Mouse (Mus musculus) adrenal gland, adult (tissue): ENCODE results near the gene Ppm1h.

ENCODE experiments used
- DNase-seq, 2 experiments: peaks; one replicate each; pipeline ENCODE4 v3.0.0; 2022 to 2023; ENCODE audit warnings: low spot score in 1 of 2; ENCODE audit not compliant: inconsistent age in 2 of 2

Ppm1h gene

DNA sequence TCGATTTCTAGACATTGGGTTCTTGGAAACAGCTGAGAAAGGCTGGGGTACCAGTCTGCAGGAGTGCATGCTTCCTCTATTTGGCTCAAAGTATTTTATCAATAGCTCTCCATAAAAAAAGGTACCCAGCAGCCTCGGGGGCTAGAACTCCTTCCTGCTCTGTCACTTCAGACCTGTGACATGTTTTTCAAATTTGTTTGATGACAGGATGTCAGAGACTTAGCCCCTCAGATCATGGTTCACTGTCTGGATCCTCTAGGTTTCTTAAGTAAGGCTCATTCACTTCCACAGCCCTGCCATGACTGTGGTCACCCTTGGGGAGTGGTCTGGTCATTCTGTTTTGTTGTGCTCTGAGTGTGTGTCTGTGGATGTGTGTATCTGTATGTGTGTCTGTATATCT lies 63.6 kb downstream of the Ppm1h start:
- DNase-seq, result no peak

- DNase-seq, result no peak
These were observed 64.8 kb downstream of the Ppm1h start for GRCm38 (mm10) chr10:122743361-122743760.

GRCm38 (mm10) chr10:122744970-122745369 lies 66.4 kb downstream of the Ppm1h start:
- no peak for DNase-seq

DNA sequence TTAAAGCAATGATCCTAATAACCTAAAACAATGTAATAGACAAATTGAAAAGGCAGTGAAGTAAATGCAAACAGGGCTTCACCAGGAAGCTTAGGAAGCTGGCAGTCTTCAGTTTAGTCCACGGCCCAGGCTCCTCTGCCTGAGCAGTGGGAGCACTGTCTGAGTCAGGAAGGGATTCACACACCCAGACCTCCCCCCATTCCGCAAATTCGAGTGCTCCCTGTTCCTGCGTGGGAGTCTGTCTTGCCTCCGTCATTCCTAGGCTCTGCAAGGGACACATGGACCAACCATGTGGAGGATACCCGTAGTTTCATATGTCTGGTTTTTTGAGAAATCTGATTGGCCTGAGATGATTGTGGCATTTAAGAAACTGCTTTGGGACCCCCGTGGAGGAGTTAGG lies 67.6 kb downstream of the Ppm1h start:
- no peak for DNase-seq

GRCm38 (mm10) chr10:122747151-122747925 lies 68.8 kb downstream of the Ppm1h start:
- DNase-seq, result no peak

DNA sequence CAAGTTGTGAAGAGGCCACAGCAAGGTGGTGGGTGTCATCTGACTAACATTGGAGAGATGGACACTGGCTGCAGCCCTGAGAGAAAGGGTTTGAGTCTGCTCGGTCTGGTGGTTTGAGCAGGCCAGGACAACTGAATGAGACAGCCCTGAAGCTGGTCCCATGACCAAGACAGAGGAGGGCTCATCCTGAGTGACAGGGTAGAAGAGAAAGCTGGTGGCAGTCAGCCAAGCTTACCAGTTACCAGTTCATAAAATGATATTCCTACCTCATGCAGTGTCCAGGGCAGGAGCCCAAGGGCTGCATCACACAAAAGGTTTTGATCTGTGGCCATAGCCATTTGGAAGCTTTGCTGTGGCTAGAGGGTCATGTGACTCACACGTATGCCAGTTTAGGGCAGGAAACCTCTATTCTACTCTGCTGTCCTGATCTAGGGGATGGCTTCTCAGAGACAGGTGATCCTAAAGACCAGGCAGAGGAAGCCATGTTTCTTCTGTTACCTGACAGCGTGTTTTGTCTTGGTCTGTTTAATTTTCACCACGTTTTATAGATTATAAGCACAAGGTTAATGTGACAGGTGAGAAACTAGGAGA lies 69.9 kb downstream of the Ppm1h start:
- DNase-seq, result peak; percentile 10 to 47

- DNase-seq, result no peak
These were observed 70.5 kb downstream of the Ppm1h start for GRCm38 (mm10) chr10:122749071-122749470.

- no peak for DNase-seq
These were observed 71.3 kb downstream of the Ppm1h start for GRCm38 (mm10) chr10:122749876-122750275.

DNA sequence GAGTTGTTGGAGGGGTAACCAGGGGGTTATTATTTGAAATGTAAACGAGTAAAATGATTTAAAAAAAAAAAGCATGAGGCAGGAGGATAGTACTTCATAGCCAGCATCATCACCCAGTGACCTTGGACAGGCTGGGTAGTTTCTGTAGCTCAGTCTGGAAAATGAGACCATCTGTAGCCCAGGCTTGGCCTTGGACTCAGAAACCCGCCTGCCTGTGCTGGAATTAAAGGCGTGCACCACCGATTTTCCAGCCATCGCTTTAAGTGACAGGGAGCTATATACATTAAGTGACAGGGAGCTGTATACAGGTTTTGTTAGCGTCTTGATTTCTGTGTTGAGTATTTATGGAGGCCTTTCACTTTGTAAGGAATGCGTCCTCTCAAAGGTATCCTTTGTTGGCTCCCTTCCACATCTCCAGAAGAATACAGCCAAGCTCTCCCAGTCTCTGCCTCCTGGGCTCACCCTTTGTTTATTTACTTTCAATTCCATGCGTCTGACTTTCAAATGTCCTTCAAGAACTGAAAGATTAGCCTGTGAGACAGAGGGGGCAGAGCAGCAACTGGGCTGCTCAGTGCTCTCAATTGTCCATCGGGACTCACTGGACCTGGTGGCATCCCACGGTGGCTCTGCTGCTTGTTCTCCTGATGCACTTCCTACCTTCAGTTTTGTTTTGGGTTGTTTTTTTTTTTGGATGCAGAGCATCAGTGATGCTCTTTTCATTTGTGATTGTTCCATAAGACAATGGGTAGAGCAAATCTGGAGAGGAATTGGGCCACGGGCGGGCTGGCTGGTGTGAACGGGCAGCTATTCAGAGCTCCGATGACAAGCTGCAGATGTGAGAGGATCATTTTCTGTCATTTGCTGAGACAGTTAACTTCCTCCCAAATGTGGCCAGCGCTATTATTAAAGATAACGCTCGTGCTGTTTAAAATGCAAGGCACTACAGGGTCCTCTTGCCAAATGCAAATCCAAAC lies 74.7 kb downstream of the Ppm1h start:
- DNase-seq, result no peak

- no peak for DNase-seq
These were observed 75.4 kb downstream of the Ppm1h start for GRCm38 (mm10) chr10:122753924-122754307.

GRCm38 (mm10) chr10:122754967-122755366 lies 76.4 kb downstream of the Ppm1h start:
- DNase-seq, result no peak

DNA sequence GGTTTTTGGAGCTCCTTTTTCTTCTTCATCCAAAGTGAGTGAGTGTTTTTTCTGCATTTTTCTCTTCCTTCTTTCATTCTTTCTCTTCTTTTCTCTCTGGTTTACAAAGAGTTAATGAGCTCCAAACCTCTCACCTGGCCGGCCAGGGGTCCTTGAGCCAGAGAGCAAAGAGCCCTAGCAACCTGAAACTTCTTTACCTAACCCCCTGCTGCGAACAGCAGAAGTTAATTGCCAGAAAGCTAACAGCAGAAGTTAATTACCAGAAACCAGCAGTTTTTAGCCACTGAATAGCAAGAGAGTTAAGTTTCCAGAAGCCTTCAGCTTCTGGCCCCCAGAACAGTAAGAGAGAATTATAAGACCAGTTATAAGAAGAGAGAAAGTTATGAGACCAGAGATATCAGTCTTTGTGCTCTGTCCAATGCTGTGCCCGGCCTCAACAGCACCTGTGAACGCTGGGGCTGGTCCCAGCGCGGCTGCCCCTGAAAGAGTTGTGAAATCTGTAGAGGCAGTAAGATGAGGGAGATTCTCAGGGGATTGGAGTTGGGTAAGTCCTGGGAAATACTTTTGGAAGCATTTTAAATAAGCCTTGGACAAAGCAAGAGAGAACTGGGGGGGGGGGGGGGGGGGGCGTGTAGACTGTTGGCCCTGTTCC lies 78.4 kb downstream of the Ppm1h start:
- no peak for DNase-seq

GRCm38 (mm10) chr10:122757727-122758126 lies 79.2 kb downstream of the Ppm1h start:
- no peak for DNase-seq

GRCm38 (mm10) chr10:122758346-122758745 lies 79.8 kb downstream of the Ppm1h start:
- DNase-seq, result no peak

DNA sequence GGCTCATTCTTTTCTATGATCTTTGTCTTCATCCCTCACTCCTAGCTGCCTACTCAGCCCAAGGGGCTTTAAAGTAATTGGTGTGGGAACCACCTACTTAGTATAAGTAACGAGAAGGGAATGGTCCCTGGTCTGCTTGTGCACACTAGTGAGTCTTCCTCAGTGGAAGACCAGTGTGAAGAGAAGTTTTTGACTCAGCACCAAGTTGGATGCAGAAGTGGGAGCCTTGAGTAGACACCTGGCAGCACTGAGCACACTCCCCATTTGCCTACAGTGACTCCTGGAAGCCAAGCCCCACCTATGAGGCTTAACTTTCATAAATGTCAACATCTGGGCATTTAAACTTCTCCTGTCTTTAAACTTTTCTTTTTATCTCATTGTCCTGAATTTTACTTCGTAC lies 81.2 kb downstream of the Ppm1h start:
- no peak for DNase-seq

DNA sequence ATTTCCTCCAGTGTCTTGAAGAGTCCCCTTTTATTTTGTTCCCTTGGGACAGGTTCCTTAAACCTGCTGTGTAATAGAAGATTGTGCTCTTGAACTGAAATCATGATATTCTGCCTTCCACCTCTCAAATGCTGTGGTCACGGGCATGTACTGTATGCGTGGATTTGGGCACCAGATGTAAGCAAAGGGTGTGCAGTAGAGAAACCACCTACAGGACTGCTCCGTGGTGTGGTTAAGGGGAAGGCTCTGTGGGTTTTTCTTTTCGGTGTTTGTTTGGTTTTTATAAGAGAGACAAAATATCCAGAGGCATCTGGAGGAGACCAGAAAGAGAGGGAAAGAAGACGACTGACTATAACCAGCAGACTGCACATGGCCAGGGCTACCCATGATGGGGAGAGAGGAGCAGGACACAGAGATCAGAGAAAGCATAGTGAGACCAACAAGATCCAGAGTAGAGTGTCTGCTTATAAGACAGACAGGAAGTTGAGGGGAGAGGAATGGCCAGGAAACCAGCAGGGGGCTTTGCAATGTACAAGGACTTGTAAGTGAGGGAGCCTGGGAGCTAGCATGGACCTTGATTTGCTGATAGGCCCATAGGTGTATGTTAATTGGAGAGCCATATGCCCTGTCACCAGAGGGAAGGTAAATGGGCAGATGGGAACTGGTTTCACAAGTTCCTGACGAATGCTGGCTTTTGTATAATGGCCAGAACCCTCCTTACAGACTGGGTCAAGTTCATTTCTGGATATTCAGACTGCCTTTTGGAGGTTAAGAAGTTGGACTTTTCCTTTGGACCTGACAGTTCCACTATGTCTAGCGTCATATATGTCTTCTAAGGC lies 82.1 kb downstream of the Ppm1h start:
- no peak for DNase-seq

DNA sequence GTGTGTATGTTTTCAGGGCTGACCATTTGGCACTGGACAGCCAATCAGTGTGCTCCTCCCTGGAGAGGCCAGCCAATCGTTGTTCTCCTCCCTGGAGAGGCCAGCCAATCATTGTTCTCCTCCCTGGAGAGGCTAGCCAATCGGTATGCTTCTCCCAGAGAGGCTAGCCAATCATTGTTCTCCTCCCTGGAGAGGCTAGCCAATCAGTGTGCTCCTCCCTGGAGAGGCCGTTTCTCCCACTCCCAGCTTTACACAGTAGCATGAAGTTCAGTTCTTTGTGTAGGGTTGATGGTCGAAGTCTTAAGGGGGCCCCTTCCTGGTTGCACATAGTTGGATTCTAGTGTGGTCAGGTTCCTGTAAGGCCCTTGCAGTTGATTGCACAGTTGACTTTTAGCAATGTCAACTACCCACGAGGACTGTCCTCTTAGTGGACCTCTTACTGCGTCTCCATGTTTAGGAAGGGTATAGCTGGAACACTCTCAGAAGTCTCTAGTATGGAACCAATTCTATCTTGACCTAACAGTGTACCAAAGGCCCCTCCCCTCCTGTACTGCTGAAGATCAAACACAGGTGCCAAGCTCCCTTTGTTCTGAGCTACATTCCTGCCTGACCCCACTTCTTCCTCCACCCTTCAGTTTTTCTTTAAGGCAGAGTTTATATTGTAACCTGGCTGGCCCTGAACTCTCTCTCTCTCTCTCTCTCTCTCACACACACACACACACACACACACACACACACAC lies 84.4 kb downstream of the Ppm1h start:
- DNase-seq, result no peak

DNA sequence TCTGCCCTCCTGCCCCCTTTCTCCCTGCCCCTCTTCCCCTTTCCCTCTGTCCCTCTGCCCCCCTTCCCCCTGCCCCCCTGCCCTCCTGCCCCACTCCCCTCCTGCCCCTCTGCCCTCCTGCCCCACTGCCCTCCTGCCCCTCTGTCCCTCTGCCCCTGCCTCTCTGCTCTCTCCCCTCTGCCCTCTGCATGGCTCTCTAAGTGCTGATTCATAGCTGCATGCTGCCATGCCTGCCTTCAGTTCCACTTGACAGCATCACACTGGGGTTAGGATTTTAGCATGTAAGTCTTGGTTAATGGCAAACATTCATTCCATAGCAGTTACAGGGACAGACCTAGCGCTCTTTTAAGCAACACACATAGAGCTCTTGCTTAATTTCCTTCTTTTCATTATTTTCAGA lies 85.0 kb downstream of the Ppm1h start:
- DNase-seq, result no peak

- DNase-seq, result no peak
These were observed 86.1 kb downstream of the Ppm1h start for GRCm38 (mm10) chr10:122764653-122765052.

- no peak for DNase-seq
These were observed 87.0 kb downstream of the Ppm1h start for GRCm38 (mm10) chr10:122765521-122765920.
